Mouse (Mus musculus): Measurements from ENCODE around the gene Coq8a. TPM values are rescaled to one million over a fixed set of nuclear protein-coding genes. Genes with fewer than 3 reads are reported as not detected.

The Coq8a gene
- total RNA-seq, 2 experiments from 2014 or later: 20.2 to 20.5 TPM

GRCm38 (mm10) chr1:180128077-180128792 lies 71.2 kb downstream of the Coq8a start:
- DNase-seq (ENCODE audit: low spot score in 2 of 2): no peak

DNA sequence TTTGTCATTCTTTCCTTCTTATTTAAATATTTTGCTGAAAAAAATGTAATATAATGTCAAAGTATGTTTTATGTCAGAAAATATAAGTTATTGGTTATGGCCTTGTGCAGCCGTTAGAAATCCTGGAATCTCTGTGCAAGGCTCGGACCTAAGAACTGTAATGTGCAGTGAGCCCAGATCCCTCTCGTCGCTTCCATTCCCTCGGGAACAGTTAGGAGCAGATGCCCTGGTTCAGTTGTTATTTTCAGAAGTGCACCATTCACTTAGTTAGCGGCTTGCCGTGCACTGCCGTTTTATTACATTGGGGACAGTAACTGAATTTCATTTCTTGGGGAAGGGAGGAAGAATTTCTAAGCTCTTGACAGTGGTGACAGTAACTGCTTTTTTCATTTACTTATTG lies 81.2 kb downstream of the Coq8a start:
- DNase-seq (ENCODE audit: low spot score in 2 of 2): no peak

GRCm38 (mm10) chr1:180116525-180116924 lies 82.9 kb downstream of the Coq8a start:
- peak in 1 of 2 experiments; percentile 15 for DNase-seq (ENCODE audit: low spot score in 2 of 2)

Other genes starting within 250 kb of the Coq8a start
- 100 to 1,000 TPM; 220 to 243 TPM for gene Cdc42bpa, start 239.1 kb downstream of the Coq8a start, total RNA-seq (2021)
- 10 to 100 TPM; 23.1 to 24.0 TPM for gene Psen2, start 63.8 kb upstream of the Coq8a start, total RNA-seq (2021)
- gene Itpkb, start 130.9 kb upstream of the Coq8a start, total RNA-seq (2021): 10 to 100 TPM; 15.9 to 17.7 TPM